Mouse (Mus musculus): Measurements from ENCODE around the gene Lingo1. TPM values are rescaled to one million over a fixed set of nuclear protein-coding genes. Genes with fewer than 3 reads are reported as not detected.

Gene Lingo1
- total and polyA plus RNA-seq, 3 experiments, result not detected

DNA sequence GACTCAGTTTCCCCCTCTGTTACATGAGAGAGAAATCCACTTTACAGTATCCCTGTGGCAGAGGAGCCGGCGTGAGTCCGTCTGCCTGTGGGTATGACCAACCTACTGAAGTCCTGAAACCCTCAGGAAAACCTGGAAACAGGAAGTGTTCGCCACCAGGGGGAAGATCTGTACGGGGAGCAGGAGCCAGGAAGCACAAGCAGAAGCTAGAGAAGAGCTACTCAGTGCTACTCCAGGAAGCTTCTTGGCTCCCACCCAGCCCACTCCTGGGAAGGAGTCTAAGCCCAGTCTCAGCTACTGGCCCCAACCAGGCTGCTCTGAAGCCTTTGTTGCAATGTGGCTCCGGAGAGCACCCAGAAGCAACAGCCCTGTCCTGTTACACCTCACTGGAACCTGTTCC, 61.9 kb downstream of the Lingo1 start:
- DNase-seq (ENCODE audit: extremely low read depth), result no peak
- dilution Hi-C loops (cut with MboI; ENCODE audit: extremely low pct_ligation_motif_present, extremely low pct_unique_long_range_greater_than_20kb, low sequenced_read_pairs) (no loop called here), in situ Hi-C loops (cut with MboI; ENCODE audit: low pct_ligation_motif_present, low pct_unique_long_range_greater_than_20kb, low sequenced_read_pairs) (no loop called here)
- Histone ChIP-seq H3K27me3 (replicated peaks) (peaks cover 72% of the 10 kb centered on the region), H3K4me1 (ENCODE audit: control insufficient read depth in 1 of 2, insufficient read depth in 2 of 2) (no peaks in the 10 kb centered on the region), H3K27ac (ENCODE audit: insufficient read depth, low read depth) (no peak overlapping the region), H3K9ac (ENCODE audit: insufficient read depth, low read depth) (no peak overlapping the region), H3K9me3 (replicated peaks; ENCODE audit: low read length) (peaks cover 2% of the 10 kb centered on the region), H3K4me3 (replicated peaks in 1 of 3; ENCODE audit: low read depth in 2 of 3, low read length in 2 of 3, poor library complexity in 1 of 3) (no peak overlapping the region), H3K36me3 (replicated peaks in 1 of 2; ENCODE audit: control insufficient read depth in 1 of 2, insufficient read depth in 1 of 2, low read length in 1 of 2) (no peaks in the 10 kb centered on the region), H3K4me2 (ENCODE audit: insufficient read depth, low read depth, poor library complexity, severe bottlenecking) (no peak overlapping the region), H3K79me2 (replicated peaks; ENCODE audit: control insufficient read depth, extremely low read depth, insufficient read depth, poor library complexity, severe bottlenecking) (no peaks in the 10 kb centered on the region)
- TF ChIP-seq USF2 (conservative IDR thresholded peaks at IDR 0.05; ENCODE audit: low read depth, low read length), result no peak
- no peak for TF ChIP-seq TBP (conservative IDR thresholded peaks at IDR 0.05; ENCODE audit: low read depth, low read length)
- TF ChIP-seq CTCF (conservative IDR thresholded peaks at IDR 0.05 in 1 of 2, IDR thresholded peaks at IDR 0.05 in 1 of 2; ENCODE audit: low read depth in 2 of 2, low read length in 2 of 2), result no peak
- no peak for TF ChIP-seq GABPA (IDR thresholded peaks at IDR 0.05; ENCODE audit: insufficient replicate concordance, low read depth, low read length)
- TF ChIP-seq MAFK (IDR thresholded peaks at IDR 0.05; ENCODE audit: insufficient replicate concordance, low read length), result no peak
- no peak for TF ChIP-seq MYC (IDR thresholded peaks at IDR 0.05; ENCODE audit: low read depth, low read length)
- TF ChIP-seq HCFC1 (IDR thresholded peaks at IDR 0.05; ENCODE audit: low read depth, low read length), result no peak
- no peak for TF ChIP-seq NELFE (IDR thresholded peaks at IDR 0.05; ENCODE audit: low read depth, low read length)
- no peak for TF ChIP-seq EP300 (IDR thresholded peaks at IDR 0.05; ENCODE audit: low read length)
- TF ChIP-seq ELF1 (IDR thresholded peaks at IDR 0.05; ENCODE audit: low read depth, low read length), result no peak
- no peak for TF ChIP-seq PAX5 (IDR thresholded peaks at IDR 0.05; ENCODE audit: low read length)
- no peak for TF ChIP-seq NRF1 (IDR thresholded peaks at IDR 0.05; ENCODE audit: low read depth, low read length)
- no peak for TF ChIP-seq E2F4 (IDR thresholded peaks at IDR 0.05; ENCODE audit: insufficient replicate concordance, low read depth, low read length)
- TF ChIP-seq IRF4 (IDR thresholded peaks at IDR 0.05; ENCODE audit: low read depth, low read length), result no peak
- TF ChIP-seq RCOR1 (conservative IDR thresholded peaks at IDR 0.05; ENCODE audit: low read depth, low read length), result no peak
- TF ChIP-seq TCF12 (IDR thresholded peaks at IDR 0.05; ENCODE audit: low read depth, low read length), result no peak
- TF ChIP-seq ZNF384 (IDR thresholded peaks at IDR 0.05; ENCODE audit: low read depth, low read length), result no peak

DNA sequence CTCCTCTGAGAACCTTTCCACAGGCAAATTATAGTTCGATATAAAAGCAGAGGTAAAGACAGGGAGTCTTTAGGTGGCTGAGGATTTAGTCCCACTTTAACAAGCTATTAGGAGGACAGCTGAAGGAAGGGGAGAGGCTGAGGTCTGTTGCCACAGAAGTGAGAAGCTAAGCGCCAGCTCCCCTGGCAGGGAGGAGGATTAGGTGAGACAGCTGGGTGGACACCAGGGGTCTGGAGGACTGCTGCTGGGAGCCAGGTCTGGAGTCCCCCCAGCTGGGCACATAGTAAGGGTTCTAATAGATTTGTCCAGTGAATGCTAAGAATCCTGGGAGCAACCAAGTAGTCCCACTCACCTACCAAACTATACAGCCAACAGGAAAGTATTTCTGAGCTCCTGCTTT, 65.3 kb downstream of the Lingo1 start:
- no peak for DNase-seq (ENCODE audit: extremely low read depth)
- Histone ChIP-seq H3K4me3 (replicated peaks in 1 of 3; ENCODE audit: low read depth in 2 of 3, low read length in 2 of 3, poor library complexity in 1 of 3) (no peak overlapping the region), H3K4me1 (ENCODE audit: control insufficient read depth in 1 of 2, insufficient read depth in 2 of 2) (no peaks in the 10 kb centered on the region), H3K9me3 (replicated peaks; ENCODE audit: low read length) (peaks cover 2% of the 10 kb centered on the region), H3K27me3 (replicated peaks) (peaks cover 87% of the 10 kb centered on the region), H3K9ac (ENCODE audit: insufficient read depth, low read depth) (no peak overlapping the region), H3K36me3 (replicated peaks in 1 of 2; ENCODE audit: control insufficient read depth in 1 of 2, insufficient read depth in 1 of 2, low read length in 1 of 2) (no peaks in the 10 kb centered on the region), H3K27ac (ENCODE audit: insufficient read depth, low read depth) (no peak overlapping the region), H3K4me2 (ENCODE audit: insufficient read depth, low read depth, poor library complexity, severe bottlenecking) (no peak overlapping the region), H3K79me2 (replicated peaks; ENCODE audit: control insufficient read depth, extremely low read depth, insufficient read depth, poor library complexity, severe bottlenecking) (no peaks in the 10 kb centered on the region)
- TF ChIP-seq POLR2AphosphoS2 (IDR thresholded peaks at IDR 0.05; ENCODE audit: low read depth, low read length), result no peak
- TF ChIP-seq ZNF384 (IDR thresholded peaks at IDR 0.05; ENCODE audit: low read depth, low read length), result no peak
- in situ Hi-C loops (cut with MboI; ENCODE audit: low pct_ligation_motif_present, low pct_unique_long_range_greater_than_20kb, low sequenced_read_pairs), result no loop called here
- dilution Hi-C loops (cut with MboI; ENCODE audit: extremely low pct_ligation_motif_present, extremely low pct_unique_long_range_greater_than_20kb, low sequenced_read_pairs), result no loop called here
